ENCODE assay signal across 9 mouse cellular contexts in the genomic region with DNA sequence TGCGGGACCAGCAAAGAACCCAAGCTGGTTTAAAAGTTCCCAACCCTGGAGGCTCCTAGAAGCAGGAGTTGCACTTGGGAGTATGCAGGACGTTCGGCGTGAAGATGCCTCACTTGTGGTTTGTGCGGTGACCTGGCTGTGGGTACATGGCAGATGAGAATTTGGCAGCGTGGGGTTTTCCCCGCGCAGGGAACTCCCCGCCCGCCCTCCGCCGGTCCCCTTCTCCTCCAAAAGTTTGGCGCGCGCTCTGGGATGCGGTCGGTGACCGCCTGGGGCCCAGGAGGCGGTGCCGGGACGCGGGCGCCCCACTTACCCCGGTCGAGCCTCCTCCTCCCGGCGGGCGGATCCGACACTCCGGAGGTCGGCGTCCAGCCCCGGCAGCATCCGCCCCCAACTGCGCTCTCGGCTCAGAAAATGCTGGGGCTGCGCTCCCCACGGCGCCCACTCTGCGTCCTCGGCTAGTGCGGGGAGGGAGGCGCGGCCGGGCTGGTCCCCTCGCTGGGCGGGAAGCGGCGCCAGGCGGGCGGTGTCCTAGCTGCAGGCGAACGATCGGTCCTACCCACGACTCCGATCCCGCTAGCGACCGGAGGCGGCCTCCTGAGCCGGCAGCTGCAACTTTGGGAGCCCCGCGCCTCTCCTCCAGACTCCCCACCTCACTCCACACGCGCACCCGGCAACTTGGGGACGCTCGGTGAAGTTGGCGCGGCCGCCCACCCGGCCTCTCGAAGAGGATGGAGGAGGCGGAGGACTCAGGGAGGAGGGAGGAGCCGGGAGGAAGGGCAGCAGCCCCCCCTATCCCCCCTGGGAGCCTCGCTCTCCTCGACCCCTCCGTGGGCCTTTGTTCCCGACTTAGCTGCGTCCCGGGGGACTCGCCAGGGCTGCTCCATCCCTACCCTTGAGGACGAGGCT. TPM values are rescaled to one million over a fixed set of nuclear protein-coding genes. Genes with fewer than 3 reads are reported as not detected.
DNase-seq lines count a peak whose midpoint lies in the region; ATAC-seq and TF ChIP-seq lines count a peak whose summit lies in the region.
"Had no signal": no experiment of that assay in that cellular context is flagged by ENCODE, and none has a peak within 500 bp of the region (broad histone marks: within the 10 kb centered on the region; RNA-seq: fewer than 3 reads in every experiment).

A gene (minus strand): TSS at position 670 of the 909 bp plus-strand sequence.

- 0 out of 2 replicates have a peak, but pooled peaks have one; percentile 11 for TF ChIP-seq CTCF in kidney, postnatal 0 days (IDR thresholded peaks at IDR 0.05; ENCODE audit: low read depth)

- H3K36me3 ChIP-seq in embryonic facial prominence, embryonic 11.5 days (replicated peaks; ENCODE audit: control insufficient read depth, insufficient read depth, low read depth, low read length) = no peaks in the 10 kb centered on the region
- no peaks in the 10 kb centered on the region for H3K36me3 ChIP-seq in heart, embryonic 14.5 days (ENCODE audit: control insufficient read depth, insufficient read depth, low read length)
- H3K36me3 ChIP-seq in kidney, postnatal 0 days (ENCODE audit: insufficient read depth, low read length) = no peaks in the 10 kb centered on the region

- peak; percentile 86 for ATAC-seq in embryonic facial prominence, embryonic 11.5 days (replicated peaks; ENCODE audit: insufficient number of reproducible peaks, low FRiP score, low TSS enrichment, low read depth)
- ATAC-seq in heart, embryonic 14.5 days (ENCODE audit: insufficient number of reproducible peaks, insufficient read depth, low FRiP score, low read depth) = peak; percentile 16; the same call in 1 of the 2 replicates
- ATAC-seq in kidney, postnatal 0 days (replicated peaks; ENCODE audit: low FRiP score, low read depth) = peak; percentile 61
- ATAC-seq in erythroid progenitor cell, adult 5-6 weeks (replicated peaks; ENCODE audit: low FRiP score, poor library complexity, severe bottlenecking) = no peak

- 0 out of 2 replicates have a peak within 1 kb of the TSS, but pooled peaks have one; percentile 8 for H3K27ac ChIP-seq in embryonic facial prominence, embryonic 11.5 days (replicated peaks; ENCODE audit: low read depth, low read length)
- no peak within 1 kb of the TSS for H3K27ac ChIP-seq in heart, embryonic 14.5 days (replicated peaks in 1 of 2; ENCODE audit: control insufficient read depth in 1 of 2, insufficient read depth in 1 of 2, low read depth in 2 of 2, low read length in 2 of 2)
- peak within 1 kb of the TSS; percentile 48 for H3K27ac ChIP-seq in kidney, postnatal 0 days

- no peaks in the 10 kb centered on the region; the same call in 1 of the 2 replicates for H3K27me3 ChIP-seq in embryonic facial prominence, embryonic 11.5 days (ENCODE audit: control insufficient read depth, insufficient read depth, low read length)
- H3K27me3 ChIP-seq in heart, embryonic 14.5 days (ENCODE audit: control insufficient read depth, insufficient read depth, low read length) = peaks cover 60% of the 10 kb centered on the region
- no peaks in the 10 kb centered on the region for H3K27me3 ChIP-seq in kidney, postnatal 0 days (ENCODE audit: insufficient read depth, low read length)

- DNase-seq in gastrocnemius, adult 18-20 months (ENCODE audit: low spot score) = peak; percentile 45
- no peak for DNase-seq in gastrocnemius, adult 8-10 months (ENCODE audit: low spot score in 2 of 2)
- DNase-seq in embryonic facial prominence, embryonic 11.5 days (ENCODE audit: low spot score) = peak; percentile 69
- peak; percentile 61 for DNase-seq in kidney, postnatal 0 days (ENCODE audit: low spot score)
- DNase-seq in lung, postnatal 36 days = peak; percentile 55
- peak; percentile 74 for DNase-seq in retina, embryonic 14.5 days (ENCODE audit: low spot score)

- peak within 1 kb of the TSS; percentile 92 for H3K4me2 ChIP-seq in embryonic facial prominence, embryonic 11.5 days (ENCODE audit: low read depth, low read length)
- peak within 1 kb of the TSS; percentile 91 for H3K4me2 ChIP-seq in heart, embryonic 14.5 days (ENCODE audit: low read length)
- H3K4me2 ChIP-seq in kidney, postnatal 0 days (ENCODE audit: low read length) = peak within 1 kb of the TSS; percentile 88

- no peaks in the 10 kb centered on the region; the same call in 1 of the 2 replicates for H3K4me1 ChIP-seq in embryonic facial prominence, embryonic 11.5 days (ENCODE audit: control insufficient read depth, insufficient read depth, low read length)
- peaks cover 0 to 3% of the 10 kb centered on the region in 2 experiments; a peak in 1 of 4 replicates for H3K4me1 ChIP-seq in heart, embryonic 14.5 days (ENCODE audit: control insufficient read depth in 2 of 2, insufficient read depth in 2 of 2, low read length in 2 of 2)
- H3K4me1 ChIP-seq in kidney, postnatal 0 days (replicated peaks; ENCODE audit: insufficient read depth, low read length) = peaks cover 11% of the 10 kb centered on the region; the same call in 1 of the 2 replicates

- WGBS in embryonic facial prominence, embryonic 11.5 days = under 1% methylated on average over 71 of the region's 83 CpGs
- under 1% methylated on average over 69 of the region's 83 CpGs for WGBS in heart, embryonic 14.5 days
- WGBS in kidney, postnatal 0 days = under 1% methylated on average over 74 of the region's 83 CpGs

- peak within 1 kb of the TSS; percentile 76 for H3K9ac ChIP-seq in embryonic facial prominence, embryonic 11.5 days (replicated peaks; ENCODE audit: low read length)
- H3K9ac ChIP-seq in heart, embryonic 14.5 days (ENCODE audit: low read length) = peak within 1 kb of the TSS; percentile 72
- peak within 1 kb of the TSS; percentile 57 for H3K9ac ChIP-seq in kidney, postnatal 0 days (ENCODE audit: low read depth, low read length)

- H3K9me3 ChIP-seq in embryonic facial prominence, embryonic 11.5 days (replicated peaks; ENCODE audit: control insufficient read depth, low read length) = no peaks in the 10 kb centered on the region
- H3K9me3 ChIP-seq in heart, embryonic 14.5 days (ENCODE audit: control insufficient read depth, low read length) = no peaks in the 10 kb centered on the region
- H3K9me3 ChIP-seq in kidney, postnatal 0 days (replicated peaks; ENCODE audit: low read length) = no peaks in the 10 kb centered on the region

- peak within 1 kb of the TSS; percentile 70 for H3K4me3 ChIP-seq in embryonic facial prominence, embryonic 11.5 days (ENCODE audit: low read depth, low read length)
- peak within 1 kb of the TSS; percentile 60 to 72 for H3K4me3 ChIP-seq in heart, embryonic 14.5 days (ENCODE audit: control insufficient read depth in 1 of 2, insufficient read depth in 1 of 2, low read depth in 1 of 2, low read length in 2 of 2)
- peak within 1 kb of the TSS; percentile 67 for H3K4me3 ChIP-seq in kidney, postnatal 0 days (replicated peaks; ENCODE audit: low read depth, low read length)

RNA-seq across cellular contexts. Expression of the gene that starts here (rescaled TPM):
- under 1 TPM; 0.27 to 0.40 TPM for total RNA-seq in gastrocnemius, adult 18-20 months (2021)
- total RNA-seq in gastrocnemius, adult 8-10 months (2022) = under 1 TPM; 0.22 to 0.45 (median 0.32) TPM
- polyA plus RNA-seq in embryonic facial prominence, embryonic 11.5 days (2014; fragmentation: Nextera tagmentation; extraction: Ambion mirVana) = 0.86 and 1.4 TPM in 2 replicates
- 0.24 and 0.26 TPM in 2 replicates for polyA plus RNA-seq in heart, embryonic 14.5 days (2014; fragmentation: Nextera tagmentation; extraction: Ambion mirVana)
- 0.87 and 0.96 TPM in 2 replicates for polyA plus RNA-seq in kidney, postnatal 0 days (2015; fragmentation: Nextera tagmentation; extraction: Ambion mirVana)
- 6.7 and 8.6 TPM in 2 replicates for total RNA-seq in erythroid progenitor cell, adult 5-6 weeks (2015; ENCODE audit: low replicate concordance)
- 2.6 and 3.9 TPM in 2 replicates for total RNA-seq in erythroid progenitor cell, adult 5-6 weeks (2017; ENCODE audit: low replicate concordance)
- total RNA-seq: MEL had no signal

Comparison
In these comparisons a context has a peak if more than half of its experiments do, and no peak if none do; other contexts are left out.
1. Peak in DNase-seq in gastrocnemius, adult 18-20 months; RNA of the gene not detected or under 1 TPM.
2. Peak in ATAC-seq, H3K4me3 ChIP-seq, H3K9ac ChIP-seq and H3K4me2 ChIP-seq in heart, embryonic 14.5 days; RNA of the gene not detected or under 1 TPM.
3. Peak in DNase-seq, ATAC-seq, H3K4me3 ChIP-seq, H3K27ac ChIP-seq, H3K9ac ChIP-seq and H3K4me2 ChIP-seq in kidney, postnatal 0 days; RNA of the gene not detected or under 1 TPM.
4. DNase-seq: peak in embryonic facial prominence, embryonic 11.5 days (single experiment), lung, postnatal 36 days (single experiment) and retina, embryonic 14.5 days (single experiment); none in gastrocnemius, adult 8-10 months (0 of 2).
5. Peak in every context shown above with its lines, with median percentiles within 50 percentile points of each other: H3K4me2 ChIP-seq, H3K4me3 ChIP-seq and H3K9ac ChIP-seq.